ENCODE assay signal across 19 mouse cellular contexts in genomic region chr1:74999173-74999572, GRCm38 (mm10). TPM values are rescaled to one million over a fixed set of nuclear protein-coding genes. Genes with fewer than 3 reads are reported as not detected.
DNase-seq lines count a peak whose midpoint lies in the region; ATAC-seq and TF ChIP-seq lines count a peak whose summit lies in the region.
"Had no signal": no experiment of that assay in that cellular context is flagged by ENCODE, and none has a peak within 500 bp of the region (broad histone marks: within the 10 kb centered on the region; RNA-seq: fewer than 3 reads in every experiment).

No protein-coding gene starts in this region.

- no peak for TF ChIP-seq RAD21 in MEL (IDR thresholded peaks at IDR 0.05; ENCODE audit: low read depth, low read length)

- no peak for TF ChIP-seq POLR2A in MEL (IDR thresholded peaks at IDR 0.05; ENCODE audit: control insufficient read depth in 1 of 2, insufficient read depth in 1 of 2, low read depth in 1 of 2, low read length in 2 of 2, poor library complexity in 1 of 2)

- H3K4me3 ChIP-seq in MEL (ENCODE audit: control insufficient read depth in 1 of 2, insufficient read depth in 1 of 2, low read depth in 2 of 2, low read length in 2 of 2), result no peak overlapping the region
- H3K4me3 ChIP-seq: embryonic facial prominence, embryonic 10.5 days; embryonic facial prominence, embryonic 12.5 days; forebrain, embryonic 13.5 days; forebrain, embryonic 15.5 days had no signal

- no peaks in the 10 kb centered on the region for H3K9me3 ChIP-seq in MEL (replicated peaks; ENCODE audit: insufficient read depth, low read length)
- H3K9me3 ChIP-seq: embryonic facial prominence, embryonic 10.5 days; embryonic facial prominence, embryonic 12.5 days; forebrain, embryonic 13.5 days; forebrain, embryonic 15.5 days had no signal

- 0 out of 4 replicates have a peak, but pooled peaks have one; percentile 9 to 29 for TF ChIP-seq EP300 in MEL (IDR thresholded peaks at IDR 0.05; ENCODE audit: low read depth in 1 of 2, low read length in 2 of 2)

- H3K27ac ChIP-seq in MEL (ENCODE audit: control insufficient read depth, low read depth, low read length), result no peak overlapping the region
- H3K27ac ChIP-seq: embryonic facial prominence, embryonic 10.5 days; embryonic facial prominence, embryonic 12.5 days; forebrain, embryonic 13.5 days; forebrain, embryonic 15.5 days had no signal

- peak; percentile 35 for DNase-seq in heart, adult 11 months
- DNase-seq in heart, postnatal 14 days, result no peak
- peak; percentile 45 for DNase-seq in MEL (ENCODE audit: low read depth, low spot score)
- DNase-seq in adipocyte (ENCODE audit: low spot score), result no peak
- DNase-seq in spleen, adult 18-20 months, result no peak
- DNase-seq: adrenal gland, adult 8-10 months; adrenal gland, postnatal 14 days; adrenal gland, postnatal 36 days; cerebellum, adult 11-12 months; cerebellum, adult 2 months; cerebellum, adult 9-10 months; cerebellum, postnatal 10 days; cerebellum, postnatal 25 days; forebrain, postnatal 0 days had no signal

- peaks cover 2% of the 10 kb centered on the region in 2 experiments; a peak in 2 of 4 replicates for H3K4me1 ChIP-seq in MEL (ENCODE audit: control insufficient read depth in 1 of 2, insufficient read depth in 2 of 2, low read length in 2 of 2)
- H3K4me1 ChIP-seq: forebrain, embryonic 13.5 days; forebrain, embryonic 15.5 days had no signal

- no peaks in the 10 kb centered on the region for H3K27me3 ChIP-seq in MEL (ENCODE audit: control insufficient read depth in 1 of 2, insufficient read depth in 2 of 2, low read length in 2 of 2)
- H3K27me3 ChIP-seq: embryonic facial prominence, embryonic 12.5 days; forebrain, embryonic 13.5 days; forebrain, embryonic 15.5 days had no signal

- intact Hi-C loops in heart, postnatal 14 days (cut with DNase I), result no loop called here

- peak; percentile 68; the same call in 1 of the 2 replicates for ATAC-seq in megakaryocyte-erythroid progenitor cell, adult 5-6 weeks (replicated peaks; ENCODE audit: low FRiP score, low TSS enrichment, poor library complexity, severe bottlenecking)
- ATAC-seq: forebrain, embryonic 13.5 days; forebrain, embryonic 15.5 days; forebrain, postnatal 0 days had no signal

- H3K36me3 ChIP-seq in MEL (ENCODE audit: control insufficient read depth in 1 of 2, insufficient read depth in 2 of 2, low read length in 2 of 2), result peaks cover 0 to 5% of the 10 kb centered on the region in 2 experiments; a peak in 2 of 4 replicates
- H3K36me3 ChIP-seq: embryonic facial prominence, embryonic 10.5 days; embryonic facial prominence, embryonic 12.5 days; forebrain, embryonic 15.5 days had no signal

- TF ChIP-seq CTCF in MEL (IDR thresholded peaks at IDR 0.05 in 2 of 3, conservative IDR thresholded peaks at IDR 0.05 in 1 of 3; ENCODE audit: control insufficient read depth in 1 of 3, insufficient read depth in 1 of 3, low read depth in 2 of 3, low read length in 3 of 3, poor library complexity in 1 of 3, severe bottlenecking in 1 of 3), result no peak

- no peak overlapping the region for H3K9ac ChIP-seq in MEL (ENCODE audit: control insufficient read depth, low read depth, low read length, poor library complexity, severe bottlenecking)
- H3K9ac ChIP-seq: embryonic facial prominence, embryonic 12.5 days; forebrain, embryonic 13.5 days; forebrain, embryonic 15.5 days; forebrain, postnatal 0 days had no signal

- no peaks in the 10 kb centered on the region for H3K79me2 ChIP-seq in MEL (ENCODE audit: control insufficient read depth, insufficient read depth, low read length, poor library complexity)

TF ChIP-seq in MEL, 35 proteins besides CTCF, POLR2A, EP300 and RAD21:
- TF ChIP-seq TCF12 (IDR thresholded peaks at IDR 0.05; ENCODE audit: low read depth, low read length) (peak; percentile 70), TAL1 (IDR thresholded peaks at IDR 0.05; ENCODE audit: low read length) (peak; percentile 20), JUND (IDR thresholded peaks at IDR 0.05; ENCODE audit: low read depth, low read length) (no peak), GATA1 (IDR thresholded peaks at IDR 0.05; ENCODE audit: low read depth, low read length) (peak; percentile 79), USF2 (IDR thresholded peaks at IDR 0.05; ENCODE audit: borderline replicate concordance in 1 of 2, insufficient read depth in 1 of 2, low read depth in 1 of 2, low read length in 2 of 2) (no peak), RCOR1 (IDR thresholded peaks at IDR 0.05; ENCODE audit: low read depth, low read length) (peak; percentile 41; the same call in 1 of the 2 replicates)

RNA-seq across cellular contexts. Expression of gene Ihh, which starts 47.7 kb away (rescaled TPM):
- under 1 TPM in 1 of 2 experiments, not detected in 1; 0.12 TPM for total RNA-seq in heart, postnatal 14 days (2021)
- 0.04 TPM in 1 of 2 replicates, not detected in the other for total RNA-seq in MEL (2012; rRNA removed)
- polyA plus RNA-seq in MEL (2012; ENCODE audit: insufficient read depth in 1 of 2, insufficient read length in 2 of 2, low read depth in 1 of 2, low replicate concordance in 2 of 2, missing spikeins in 1 of 2), result under 1 TPM in 1 of 2 experiments, not detected in 1; 0.07 TPM
- not detected in 2 replicates for total RNA-seq in megakaryocyte-erythroid progenitor cell, adult 5-6 weeks (2014; fragmentation: Nextera tagmentation)
- total RNA-seq in megakaryocyte-erythroid progenitor cell, adult 5-6 weeks (2017), result 0.80 TPM in 1 of 2 replicates, not detected in the other
- total RNA-seq: adrenal gland, postnatal 36 days had no signal
- polyA plus RNA-seq: embryonic facial prominence, embryonic 10.5 days had no signal

Comparison
In these comparisons a context has a peak if more than half of its experiments do, and no peak if none do; other contexts are left out.
1. DNase-seq: peak in heart, adult 11 months (single experiment) and MEL (single experiment); none in heart, postnatal 14 days (0 of 2), adipocyte (single experiment) and spleen, adult 18-20 months (0 of 2).